Mouse (Mus musculus): ENCODE measurements around the gene T2. TPM values are rescaled to one million over a fixed set of nuclear protein-coding genes. Genes with fewer than 3 reads are reported as not detected.

Gene T2
- polyA plus RNA-seq, 1 experiment, result not detected

DNA sequence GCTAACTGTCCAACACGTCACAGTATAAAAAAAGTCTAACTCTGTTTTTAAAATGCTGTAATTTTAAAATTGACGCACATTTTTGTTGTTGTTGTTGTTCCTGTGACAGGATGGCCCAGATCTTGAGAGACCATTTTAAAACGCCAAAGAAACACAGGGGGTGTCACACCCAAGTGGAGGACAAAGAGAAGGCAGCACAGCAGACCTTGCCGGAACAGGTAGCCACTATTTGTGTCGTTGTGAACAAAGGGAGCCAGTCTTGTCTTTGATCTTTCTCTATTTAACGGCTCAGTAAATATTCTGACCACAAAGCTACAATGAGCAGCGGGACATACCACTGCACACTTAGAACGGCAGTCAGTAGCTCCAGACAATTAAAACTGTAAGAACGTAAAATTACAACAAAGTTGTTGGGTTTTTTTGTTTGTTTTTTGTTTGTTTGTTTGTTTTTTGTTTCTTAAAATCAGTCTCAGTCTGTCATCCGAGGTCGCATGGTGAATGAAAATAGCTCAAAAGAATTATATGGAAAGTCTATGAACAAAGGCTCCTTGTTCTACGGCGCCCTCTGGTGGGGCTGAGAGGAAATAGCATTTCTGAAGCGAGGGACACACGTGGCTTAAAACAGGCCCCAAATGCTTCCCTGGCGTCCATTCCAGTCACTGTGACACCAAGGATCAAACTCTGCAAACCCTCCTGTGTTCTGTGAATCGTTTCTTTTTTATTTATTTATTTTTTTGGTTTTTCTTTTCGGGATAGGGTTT is 16.7 kb downstream of the T2 start:
- no peak overlapping the region; the same call in 1 of the 2 replicates for H3K27ac ChIP-seq (ENCODE audit: insufficient read depth, low read length)
- WGBS, result 2% methylated on average over 18 of the region's 18 CpGs
- H3K36me3 ChIP-seq (ENCODE audit: control insufficient read depth, insufficient read depth, low read length), result no peaks in the 10 kb centered on the region
- peak; percentile 50 to 72 for DNase-seq (ENCODE audit: low read depth in 1 of 2, low spot score in 2 of 2)
- peaks cover 2% of the 10 kb centered on the region; the same call in 1 of the 2 replicates for H3K4me1 ChIP-seq (ENCODE audit: control insufficient read depth, insufficient read depth, insufficient read length)
- peak overlapping the region; percentile 38 for H3K4me3 ChIP-seq (ENCODE audit: extremely low read depth, insufficient read depth, insufficient read length)
- TF ChIP-seq CTCF (IDR thresholded peaks at IDR 0.05; ENCODE audit: extremely low read depth, insufficient read depth, insufficient read length, insufficient replicate concordance), result peak; percentile 65; the same call in 1 of the 2 replicates
- no peak for TF ChIP-seq POLR2A (IDR thresholded peaks at IDR 0.05; ENCODE audit: low read depth, low read length)
- H3K27me3 ChIP-seq (ENCODE audit: control insufficient read depth, insufficient read depth, low read length), result no peaks in the 10 kb centered on the region

DNA sequence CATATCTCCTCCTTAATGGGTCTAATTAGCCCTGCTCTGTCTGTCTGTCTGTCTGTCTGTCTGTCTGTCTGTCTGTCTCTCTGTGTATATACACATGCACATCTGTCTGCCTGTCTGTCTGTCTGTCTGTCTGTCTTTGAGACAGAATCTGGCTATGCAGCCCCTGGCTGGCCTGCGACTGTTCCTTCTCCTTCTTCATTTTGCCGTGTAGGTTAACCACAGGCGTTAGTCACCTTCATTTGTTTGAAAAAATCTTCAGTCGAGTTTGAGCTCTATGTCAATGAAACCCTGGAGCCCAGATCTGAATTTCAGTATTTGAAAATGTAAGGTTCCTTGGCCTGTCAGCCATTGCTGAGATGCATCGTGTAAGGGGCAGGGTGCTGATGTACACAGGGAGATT is 21.5 kb downstream of the T2 start:
- peaks cover under 1% of the 10 kb centered on the region; the same call in 1 of the 2 replicates for H3K4me1 ChIP-seq (ENCODE audit: control insufficient read depth, insufficient read depth, insufficient read length)
- H3K27me3 ChIP-seq (ENCODE audit: control insufficient read depth, insufficient read depth, low read length), result no peaks in the 10 kb centered on the region
- H3K27ac ChIP-seq (ENCODE audit: insufficient read depth, low read length), result no peak overlapping the region
- no peak overlapping the region for H3K4me3 ChIP-seq (ENCODE audit: extremely low read depth, insufficient read depth, insufficient read length)
- no peak for DNase-seq (ENCODE audit: low read depth in 1 of 2, low spot score in 2 of 2)
- TF ChIP-seq CTCF (IDR thresholded peaks at IDR 0.05; ENCODE audit: extremely low read depth, insufficient read depth, insufficient read length, insufficient replicate concordance) (no peak), POLR2A (IDR thresholded peaks at IDR 0.05; ENCODE audit: low read depth, low read length) (no peak)
- 21% methylated on average over 5 of the region's 5 CpGs for WGBS
- no peaks in the 10 kb centered on the region for H3K36me3 ChIP-seq (ENCODE audit: control insufficient read depth, insufficient read depth, low read length)

DNA sequence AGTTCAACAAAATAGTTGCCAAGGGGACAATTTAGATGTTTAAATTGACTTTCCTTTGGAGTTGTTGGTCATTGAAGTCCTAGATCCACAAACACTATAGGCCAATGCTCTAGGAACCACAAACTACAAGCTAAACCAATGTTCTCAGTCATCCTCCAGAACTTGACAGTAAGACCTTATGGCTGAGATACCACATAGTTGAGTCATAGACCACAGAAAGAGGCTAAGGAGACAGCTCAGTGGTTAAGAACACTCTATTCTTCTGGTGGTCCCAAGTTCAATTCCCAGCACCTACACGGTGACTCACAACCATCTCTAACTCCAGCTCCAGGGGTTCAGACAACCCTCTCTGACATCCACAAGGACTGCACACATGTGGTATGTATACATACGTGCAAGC is 29.6 kb downstream of the T2 start:
- Histone ChIP-seq H3K36me3 (ENCODE audit: control insufficient read depth, insufficient read depth, low read length) (no peaks in the 10 kb centered on the region), H3K4me3 (ENCODE audit: extremely low read depth, insufficient read depth, insufficient read length) (no peak overlapping the region), H3K4me1 (ENCODE audit: control insufficient read depth, insufficient read depth, insufficient read length) (peaks cover 4% of the 10 kb centered on the region; the same call in 1 of the 2 replicates), H3K27me3 (ENCODE audit: control insufficient read depth, insufficient read depth, low read length) (no peaks in the 10 kb centered on the region; the same call in 1 of the 2 replicates), H3K27ac (ENCODE audit: insufficient read depth, low read length) (no peak overlapping the region)
- 89% methylated on average over 2 of the region's 2 CpGs for WGBS
- no peak for DNase-seq (ENCODE audit: low read depth in 1 of 2, low spot score in 2 of 2)
- TF ChIP-seq POLR2A (IDR thresholded peaks at IDR 0.05; ENCODE audit: low read depth, low read length) (no peak), CTCF (IDR thresholded peaks at IDR 0.05; ENCODE audit: extremely low read depth, insufficient read depth, insufficient read length, insufficient replicate concordance) (no peak)

DNA sequence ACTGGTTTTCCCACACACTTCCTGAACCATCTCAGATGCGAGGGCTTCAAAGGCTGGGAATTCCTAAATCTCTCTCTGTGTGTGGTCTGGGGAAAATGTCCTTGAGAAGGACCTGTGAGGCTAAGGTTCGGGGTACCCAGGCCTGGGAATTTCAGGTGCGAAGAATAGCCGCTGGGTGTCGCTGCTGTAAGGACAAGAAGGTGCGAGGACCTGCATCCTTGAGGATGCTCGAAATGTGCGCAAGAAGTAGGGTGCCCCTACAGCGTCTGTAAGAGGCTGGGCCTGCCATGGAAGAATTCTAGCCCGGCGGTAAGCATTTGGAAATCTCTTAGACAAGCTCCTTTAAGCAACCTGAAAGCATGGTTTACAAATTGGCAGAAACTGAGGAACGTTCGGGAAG is 32.7 kb downstream of the T2 start:
- TF ChIP-seq POLR2A (IDR thresholded peaks at IDR 0.05; ENCODE audit: low read depth, low read length) (no peak), CTCF (IDR thresholded peaks at IDR 0.05; ENCODE audit: extremely low read depth, insufficient read depth, insufficient read length, insufficient replicate concordance) (peak; percentile 44; the same call in 1 of the 2 replicates)
- H3K27me3 ChIP-seq (ENCODE audit: control insufficient read depth, insufficient read depth, low read length), result no peaks in the 10 kb centered on the region; the same call in 1 of the 2 replicates
- no peak overlapping the region for H3K4me3 ChIP-seq (ENCODE audit: extremely low read depth, insufficient read depth, insufficient read length)
- peaks cover 4% of the 10 kb centered on the region; the same call in 1 of the 2 replicates for H3K4me1 ChIP-seq (ENCODE audit: control insufficient read depth, insufficient read depth, insufficient read length)
- H3K27ac ChIP-seq (ENCODE audit: insufficient read depth, low read length), result no peak overlapping the region
- WGBS, result 6% methylated on average over 13 of the region's 13 CpGs
- no peaks in the 10 kb centered on the region for H3K36me3 ChIP-seq (ENCODE audit: control insufficient read depth, insufficient read depth, low read length)
- DNase-seq (ENCODE audit: low read depth in 1 of 2, low spot score in 2 of 2), result peak in 1 of 2 experiments; percentile 30

DNA sequence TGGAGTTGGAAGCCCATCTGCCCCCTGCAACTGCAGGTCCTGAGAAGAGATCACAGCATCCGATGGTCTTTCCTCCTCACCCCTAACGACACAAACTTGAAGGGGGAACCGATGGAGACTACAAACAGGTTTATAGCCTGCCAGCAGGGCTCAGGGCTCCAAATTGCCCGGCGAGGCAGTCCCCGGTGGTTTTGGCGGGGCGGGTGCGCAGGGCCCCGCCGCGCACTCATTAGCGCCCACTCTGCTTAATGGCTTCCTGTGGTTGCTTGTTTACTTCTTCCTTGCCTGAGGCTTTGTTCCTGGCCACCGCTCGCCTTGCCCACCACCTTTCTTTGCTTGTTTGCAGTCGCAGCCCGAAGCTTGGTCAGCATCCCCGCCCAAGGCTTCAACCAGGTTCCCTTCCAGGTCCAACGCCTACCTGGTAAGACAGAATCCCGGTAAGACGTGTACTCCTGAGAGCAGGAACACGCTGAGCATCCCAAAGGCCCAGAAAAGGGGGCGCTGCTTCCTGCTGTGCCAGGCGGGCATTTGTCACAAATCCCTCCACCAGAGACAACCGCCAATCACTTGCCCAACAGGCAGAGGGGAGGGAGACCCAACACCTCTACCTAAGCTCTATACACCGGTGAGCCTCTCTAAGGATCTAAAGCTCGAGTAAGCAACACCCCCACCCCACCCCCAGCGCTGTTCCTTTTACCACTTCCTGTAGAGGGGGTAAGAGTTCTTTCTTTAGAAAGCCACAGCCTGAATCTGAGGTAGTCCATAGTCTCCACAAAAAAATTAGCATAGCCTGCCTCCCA is 33.4 kb downstream of the T2 start:
- Histone ChIP-seq H3K27me3 (ENCODE audit: control insufficient read depth, insufficient read depth, low read length) (no peaks in the 10 kb centered on the region; the same call in 1 of the 2 replicates), H3K4me1 (ENCODE audit: control insufficient read depth, insufficient read depth, insufficient read length) (peaks cover 4% of the 10 kb centered on the region; the same call in 1 of the 2 replicates), H3K36me3 (ENCODE audit: control insufficient read depth, insufficient read depth, low read length) (no peaks in the 10 kb centered on the region), H3K4me3 (ENCODE audit: extremely low read depth, insufficient read depth, insufficient read length) (peak overlapping the region; percentile 40; the same call in 1 of the 2 replicates), H3K27ac (ENCODE audit: insufficient read depth, low read length) (no peak overlapping the region)
- TF ChIP-seq POLR2A (IDR thresholded peaks at IDR 0.05; ENCODE audit: low read depth, low read length) (no peak), CTCF (IDR thresholded peaks at IDR 0.05; ENCODE audit: extremely low read depth, insufficient read depth, insufficient read length, insufficient replicate concordance) (no peak)
- WGBS, result 3% methylated on average over 28 of the region's 28 CpGs
- peak in 1 of 2 experiments; percentile 19 for DNase-seq (ENCODE audit: low read depth in 1 of 2, low spot score in 2 of 2)

DNA sequence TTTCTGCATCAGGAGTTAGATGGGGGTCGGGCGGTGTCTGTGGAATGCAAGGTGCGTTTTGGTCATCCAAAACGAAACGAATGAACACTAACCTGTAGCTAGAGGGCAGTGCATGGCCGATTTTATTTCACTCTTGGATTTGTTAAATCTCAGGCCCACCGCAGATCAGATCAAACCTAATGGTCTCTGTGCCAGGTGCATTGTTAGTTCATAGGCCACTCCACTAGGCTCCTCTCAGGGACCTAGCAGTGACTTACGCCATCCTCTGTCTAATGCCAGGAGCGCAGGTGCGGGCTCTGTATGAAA is 34.0 kb downstream of the T2 start:
- DNase-seq (ENCODE audit: low read depth in 1 of 2, low spot score in 2 of 2), result no peak
- Histone ChIP-seq H3K27ac (ENCODE audit: insufficient read depth, low read length) (no peak overlapping the region), H3K36me3 (ENCODE audit: control insufficient read depth, insufficient read depth, low read length) (no peaks in the 10 kb centered on the region), H3K4me3 (ENCODE audit: extremely low read depth, insufficient read depth, insufficient read length) (no peak overlapping the region), H3K4me1 (ENCODE audit: control insufficient read depth, insufficient read depth, insufficient read length) (peaks cover 4% of the 10 kb centered on the region; the same call in 1 of the 2 replicates), H3K27me3 (ENCODE audit: control insufficient read depth, insufficient read depth, low read length) (no peaks in the 10 kb centered on the region; the same call in 1 of the 2 replicates)
- WGBS, result 14% methylated on average over 10 of the region's 10 CpGs
- TF ChIP-seq CTCF (IDR thresholded peaks at IDR 0.05; ENCODE audit: extremely low read depth, insufficient read depth, insufficient read length, insufficient replicate concordance) (no peak), POLR2A (IDR thresholded peaks at IDR 0.05; ENCODE audit: low read depth, low read length) (no peak)
